Mouse (Mus musculus): ENCODE results near the gene Ppp4r4. TPM values are rescaled to one million over a fixed set of nuclear protein-coding genes. Genes with fewer than 3 reads are reported as not detected.

Gene Ppp4r4
- polyA plus RNA-seq, 1 experiment from 2014 or later = 0.41 TPM

- no peak for ATAC-seq (ENCODE audit: insufficient number of reproducible peaks, low FRiP score)
- H3K9me3 ChIP-seq (replicated peaks) = no peaks in the 10 kb centered on the region
- no peaks in the 10 kb centered on the region for H3K36me3 ChIP-seq
- 71% methylated on average over 4 of the region's 4 CpGs for WGBS
- H3K27me3 ChIP-seq (replicated peaks) = no peaks in the 10 kb centered on the region
- no peak overlapping the region for H3K4me3 ChIP-seq
- H3K4me1 ChIP-seq (replicated peaks) = 0 out of 2 replicates have a peak, but pooled peaks cover 2% of the 10 kb centered on the region
- no peak overlapping the region for H3K4me2 ChIP-seq
- no peak overlapping the region for H3K9ac ChIP-seq
- no peak overlapping the region for H3K27ac ChIP-seq (ENCODE audit: poor library complexity, severe bottlenecking)
Observed at GRCm38 (mm10) chr12:103540429-103540828, 8.3 kb downstream of the Ppp4r4 start.

- Histone ChIP-seq H3K27ac (ENCODE audit: poor library complexity, severe bottlenecking) (no peak overlapping the region), H3K27me3 (replicated peaks) (no peaks in the 10 kb centered on the region), H3K4me2 (no peak overlapping the region), H3K4me1 (replicated peaks) (0 out of 2 replicates have a peak, but pooled peaks cover 2% of the 10 kb centered on the region), H3K9ac (no peak overlapping the region), H3K36me3 (no peaks in the 10 kb centered on the region), H3K4me3 (no peak overlapping the region), H3K9me3 (replicated peaks) (no peaks in the 10 kb centered on the region)
- no peak for ATAC-seq (ENCODE audit: insufficient number of reproducible peaks, low FRiP score)
- WGBS = 72% methylated on average over 2 of the region's 2 CpGs
Observed at GRCm38 (mm10) chr12:103543351-103543750, 11.3 kb downstream of the Ppp4r4 start.

DNA sequence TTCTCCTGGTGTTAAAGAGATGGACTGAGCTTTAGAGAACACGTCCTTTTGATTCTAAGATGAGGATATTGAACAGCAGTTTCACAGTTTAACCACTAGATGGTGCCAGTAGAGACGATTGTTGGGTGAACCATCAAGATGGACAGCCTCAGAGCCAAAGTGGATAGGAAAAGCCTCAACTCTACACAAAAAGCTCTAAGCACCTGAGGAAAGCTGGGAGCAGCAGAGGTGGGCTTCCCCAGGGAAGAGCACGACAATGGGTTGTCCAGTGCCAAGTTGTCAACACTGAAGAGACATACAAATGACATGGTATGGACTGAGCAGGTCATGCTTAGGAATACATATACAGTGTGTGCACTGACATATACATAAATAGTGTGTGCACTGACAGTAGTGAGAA lies 12.1 kb downstream of the Ppp4r4 start:
- Histone ChIP-seq H3K36me3 (no peaks in the 10 kb centered on the region), H3K4me1 (replicated peaks) (0 out of 2 replicates have a peak, but pooled peaks cover 2% of the 10 kb centered on the region), H3K9me3 (replicated peaks) (no peaks in the 10 kb centered on the region), H3K27me3 (replicated peaks) (no peaks in the 10 kb centered on the region), H3K4me3 (no peak overlapping the region), H3K9ac (no peak overlapping the region), H3K4me2 (no peak overlapping the region), H3K27ac (ENCODE audit: poor library complexity, severe bottlenecking) (no peak overlapping the region)
- 3% methylated on average over 3 of the region's 3 CpGs for WGBS
- ATAC-seq (ENCODE audit: insufficient number of reproducible peaks, low FRiP score) = no peak

DNA sequence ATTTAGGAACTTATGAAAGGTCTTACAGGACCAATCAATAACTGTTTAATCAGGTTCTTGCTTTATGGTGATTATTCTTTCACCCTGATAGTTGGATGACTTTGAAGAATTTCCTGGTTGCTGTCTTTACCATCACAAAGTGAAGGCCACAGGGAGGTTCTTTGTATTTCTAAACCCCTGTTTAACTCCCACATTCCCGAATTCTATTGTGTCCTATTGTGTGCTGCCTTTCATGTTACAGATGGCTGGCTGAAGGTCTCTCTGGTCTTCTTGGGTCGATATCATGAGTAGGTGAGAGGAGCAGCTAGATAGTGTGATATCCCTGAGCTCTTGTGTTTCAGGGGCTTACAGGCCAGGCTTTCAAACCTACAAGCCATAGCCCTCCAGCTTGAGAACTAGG lies 15.4 kb downstream of the Ppp4r4 start:
- H3K9me3 ChIP-seq (replicated peaks) = no peaks in the 10 kb centered on the region
- no peaks in the 10 kb centered on the region for H3K36me3 ChIP-seq
- no peaks in the 10 kb centered on the region for H3K27me3 ChIP-seq (replicated peaks)
- no peak for ATAC-seq (ENCODE audit: insufficient number of reproducible peaks, low FRiP score)
- H3K4me3 ChIP-seq = no peak overlapping the region
- H3K27ac ChIP-seq (ENCODE audit: poor library complexity, severe bottlenecking) = no peak overlapping the region
- no peak overlapping the region for H3K9ac ChIP-seq
- no peak overlapping the region for H3K4me2 ChIP-seq
- WGBS = 45% methylated on average over 2 of the region's 2 CpGs
- H3K4me1 ChIP-seq (replicated peaks) = no peaks in the 10 kb centered on the region

DNA sequence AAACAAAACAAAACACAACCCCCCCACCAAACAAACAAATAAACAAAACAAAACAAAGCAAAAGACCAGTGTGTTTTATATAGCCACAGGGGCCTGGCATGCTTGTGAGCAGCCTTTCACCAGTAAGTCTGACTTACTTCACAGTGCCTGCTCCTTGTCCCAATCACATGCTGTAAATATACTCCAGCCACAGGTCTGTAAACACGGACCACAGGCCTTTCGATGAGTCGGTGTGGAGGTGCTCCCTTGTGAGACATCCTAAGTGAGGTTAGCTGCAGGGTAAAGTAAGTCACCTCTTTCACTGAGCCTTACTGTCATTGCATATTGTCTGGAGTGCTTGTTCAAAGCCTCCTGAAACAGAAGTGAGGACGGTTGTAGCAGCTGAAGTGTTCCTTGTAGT lies 16.4 kb downstream of the Ppp4r4 start:
- ATAC-seq (ENCODE audit: insufficient number of reproducible peaks, low FRiP score) = no peak
- Histone ChIP-seq H3K4me1 (replicated peaks) (no peaks in the 10 kb centered on the region), H3K27ac (ENCODE audit: poor library complexity, severe bottlenecking) (no peak overlapping the region), H3K4me3 (no peak overlapping the region), H3K36me3 (no peaks in the 10 kb centered on the region), H3K9ac (no peak overlapping the region), H3K27me3 (replicated peaks) (no peaks in the 10 kb centered on the region), H3K4me2 (no peak overlapping the region), H3K9me3 (replicated peaks) (no peaks in the 10 kb centered on the region)
- 61% methylated on average over 4 of the region's 4 CpGs for WGBS

DNA sequence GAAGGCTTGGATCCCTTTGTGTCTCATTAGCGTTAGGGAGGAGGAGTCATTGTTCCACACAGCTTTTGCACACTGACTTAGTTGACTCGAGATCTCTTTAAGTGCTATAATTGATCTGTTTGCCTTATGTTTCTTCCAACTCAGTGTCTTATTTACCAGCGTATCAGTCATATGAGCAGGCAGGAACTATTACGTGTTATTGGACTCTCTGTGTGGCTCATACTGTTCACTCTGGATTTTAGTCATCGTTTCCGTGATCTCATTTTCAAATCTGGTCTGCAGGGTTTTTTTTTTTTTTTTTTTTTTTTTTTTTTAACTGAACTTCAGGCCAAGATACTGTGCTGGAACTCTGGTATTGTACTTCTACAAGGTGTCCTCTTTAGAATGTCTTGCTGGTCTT lies 18.0 kb downstream of the Ppp4r4 start:
- no peak for ATAC-seq (ENCODE audit: insufficient number of reproducible peaks, low FRiP score)
- no peaks in the 10 kb centered on the region for H3K27me3 ChIP-seq (replicated peaks)
- no peaks in the 10 kb centered on the region for H3K4me1 ChIP-seq (replicated peaks)
- WGBS = 74% methylated on average over 6 of the region's 6 CpGs
- H3K27ac ChIP-seq (ENCODE audit: poor library complexity, severe bottlenecking) = no peak overlapping the region
- H3K4me2 ChIP-seq = no peak overlapping the region
- no peaks in the 10 kb centered on the region for H3K36me3 ChIP-seq
- no peak overlapping the region for H3K4me3 ChIP-seq
- H3K9me3 ChIP-seq (replicated peaks) = no peaks in the 10 kb centered on the region
- no peak overlapping the region for H3K9ac ChIP-seq

- no peak for ATAC-seq (ENCODE audit: insufficient number of reproducible peaks, low FRiP score)
- H3K4me1 ChIP-seq (replicated peaks) = no peaks in the 10 kb centered on the region
- H3K36me3 ChIP-seq = no peaks in the 10 kb centered on the region
- no peak overlapping the region for H3K27ac ChIP-seq (ENCODE audit: poor library complexity, severe bottlenecking)
- WGBS = 75% methylated on average over 4 of the region's 4 CpGs
- H3K9ac ChIP-seq = no peak overlapping the region
- H3K4me2 ChIP-seq = no peak overlapping the region
- H3K27me3 ChIP-seq (replicated peaks) = no peaks in the 10 kb centered on the region
- H3K9me3 ChIP-seq (replicated peaks) = peaks cover 3% of the 10 kb centered on the region; the same call in 1 of the 2 replicates
- H3K4me3 ChIP-seq = no peak overlapping the region
Observed at GRCm38 (mm10) chr12:103551422-103551821, 19.3 kb downstream of the Ppp4r4 start.

GRCm38 (mm10) chr12:103552506-103552905 lies 20.4 kb downstream of the Ppp4r4 start:
- H3K27ac ChIP-seq (ENCODE audit: poor library complexity, severe bottlenecking) = no peak overlapping the region
- no peaks in the 10 kb centered on the region for H3K4me1 ChIP-seq (replicated peaks)
- H3K9me3 ChIP-seq (replicated peaks) = peaks cover 3% of the 10 kb centered on the region; the same call in 1 of the 2 replicates
- WGBS = 77% methylated on average over 2 of the region's 2 CpGs
- no peak overlapping the region for H3K4me2 ChIP-seq
- H3K4me3 ChIP-seq = no peak overlapping the region
- H3K9ac ChIP-seq = no peak overlapping the region
- ATAC-seq (ENCODE audit: insufficient number of reproducible peaks, low FRiP score) = no peak
- H3K36me3 ChIP-seq = no peaks in the 10 kb centered on the region
- no peaks in the 10 kb centered on the region for H3K27me3 ChIP-seq (replicated peaks)

DNA sequence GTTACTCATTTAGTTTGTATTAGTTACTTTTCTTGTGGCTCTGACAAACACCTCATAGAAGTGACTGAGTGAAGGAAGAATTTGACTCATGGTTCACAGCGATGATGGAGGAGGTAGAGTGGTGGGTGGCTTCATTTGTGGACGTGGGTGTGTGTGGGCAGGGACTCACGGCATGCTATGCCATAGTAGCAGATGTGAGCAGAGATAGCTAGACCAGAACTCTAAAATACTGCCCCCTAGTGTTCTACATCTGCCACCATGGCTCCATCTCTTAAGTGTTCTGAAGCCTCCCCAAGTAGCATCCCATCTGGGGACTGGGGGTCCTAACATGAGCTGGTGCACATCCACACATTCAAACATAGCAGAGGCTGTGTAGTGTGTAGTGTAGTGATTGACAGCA lies 21.4 kb downstream of the Ppp4r4 start:
- Histone ChIP-seq H3K9ac (no peak overlapping the region), H3K9me3 (replicated peaks) (peaks cover 3% of the 10 kb centered on the region; the same call in 1 of the 2 replicates), H3K4me3 (no peak overlapping the region), H3K36me3 (no peaks in the 10 kb centered on the region), H3K27me3 (replicated peaks) (no peaks in the 10 kb centered on the region), H3K27ac (ENCODE audit: poor library complexity, severe bottlenecking) (no peak overlapping the region), H3K4me2 (no peak overlapping the region), H3K4me1 (replicated peaks) (no peaks in the 10 kb centered on the region)
- 60% methylated on average over 3 of the region's 3 CpGs for WGBS
- no peak for ATAC-seq (ENCODE audit: insufficient number of reproducible peaks, low FRiP score)

DNA sequence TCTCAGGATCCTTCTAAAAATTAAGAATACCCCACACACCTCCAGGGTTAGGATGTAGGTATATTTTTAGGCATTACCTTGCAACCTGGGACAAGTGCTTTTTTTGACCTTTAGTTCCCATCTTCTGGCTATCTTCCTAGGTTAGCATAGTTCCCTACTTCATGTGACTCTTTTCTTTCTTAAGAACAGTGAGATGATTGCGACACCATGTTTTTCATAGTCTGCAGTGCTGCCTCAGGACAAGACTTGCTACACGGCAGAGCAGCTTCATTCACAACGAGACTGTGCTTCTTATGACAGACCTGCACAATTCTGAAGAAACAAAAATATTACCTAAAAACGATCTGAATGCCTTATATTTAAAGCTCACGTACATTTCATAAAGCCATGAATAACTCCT lies 24.8 kb downstream of the Ppp4r4 start:
- H3K36me3 ChIP-seq = no peaks in the 10 kb centered on the region
- H3K9ac ChIP-seq = no peak overlapping the region
- H3K27me3 ChIP-seq (replicated peaks) = no peaks in the 10 kb centered on the region
- H3K9me3 ChIP-seq (replicated peaks) = peaks cover 3% of the 10 kb centered on the region; the same call in 1 of the 2 replicates
- H3K4me1 ChIP-seq (replicated peaks) = no peaks in the 10 kb centered on the region
- H3K4me3 ChIP-seq = no peak overlapping the region
- H3K4me2 ChIP-seq = no peak overlapping the region
- 79% methylated on average over 5 of the region's 5 CpGs for whole genome bisulfite sequencing
- H3K27ac ChIP-seq (ENCODE audit: poor library complexity, severe bottlenecking) = no peak overlapping the region
- no peak for ATAC-seq (ENCODE audit: insufficient number of reproducible peaks, low FRiP score)

DNA sequence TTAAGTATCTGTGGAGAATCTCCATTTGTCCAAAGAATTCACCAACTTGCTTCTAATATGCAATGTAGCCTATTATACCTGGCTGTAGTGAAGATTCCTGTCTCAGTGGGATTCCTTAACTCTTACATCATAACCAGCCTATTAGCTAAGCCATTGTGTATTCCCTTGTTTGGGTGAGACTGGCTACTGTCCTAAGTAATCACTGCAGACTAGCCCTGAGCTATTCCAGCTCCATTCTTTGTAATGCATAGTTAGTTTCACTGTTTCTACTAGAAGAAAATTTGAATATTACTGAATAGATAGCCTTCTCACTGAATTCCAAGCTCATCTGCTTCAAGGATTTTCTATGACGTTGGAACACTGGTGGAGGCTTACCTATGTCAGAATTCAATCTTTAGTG lies 32.6 kb downstream of the Ppp4r4 start:
- no peak overlapping the region for H3K4me2 ChIP-seq
- H3K4me3 ChIP-seq = no peak overlapping the region
- no peaks in the 10 kb centered on the region for H3K4me1 ChIP-seq (replicated peaks)
- no peaks in the 10 kb centered on the region for H3K9me3 ChIP-seq (replicated peaks)
- H3K9ac ChIP-seq = no peak overlapping the region
- H3K27ac ChIP-seq (ENCODE audit: poor library complexity, severe bottlenecking) = no peak overlapping the region
- WGBS = 44% methylated on average over 1 of the region's 1 CpGs
- no peaks in the 10 kb centered on the region for H3K36me3 ChIP-seq
- no peak for ATAC-seq (ENCODE audit: insufficient number of reproducible peaks, low FRiP score)
- H3K27me3 ChIP-seq (replicated peaks) = no peaks in the 10 kb centered on the region

- ATAC-seq (ENCODE audit: insufficient number of reproducible peaks, low FRiP score) = no peak
Observed at GRCm38 (mm10) chr12:103565151-103565550, 33.1 kb downstream of the Ppp4r4 start.

More at GRCm38 (mm10) chr12:103565151-103565550, 33.1 kb downstream of the Ppp4r4 start:
- H3K27me3 ChIP-seq (replicated peaks) = no peaks in the 10 kb centered on the region
- H3K9me3 ChIP-seq (replicated peaks) = no peaks in the 10 kb centered on the region
- H3K36me3 ChIP-seq = no peaks in the 10 kb centered on the region
- no peaks in the 10 kb centered on the region for H3K4me1 ChIP-seq (replicated peaks)
- H3K27ac ChIP-seq (ENCODE audit: poor library complexity, severe bottlenecking) = no peak overlapping the region
- H3K4me2 ChIP-seq = no peak overlapping the region
- H3K4me3 ChIP-seq = no peak overlapping the region
- no peak overlapping the region for H3K9ac ChIP-seq
- WGBS = 60% methylated on average over 7 of the region's 7 CpGs
